Mouse (Mus musculus): ENCODE data around the gene Acp5. TPM values are rescaled to one million over a fixed set of nuclear protein-coding genes. Genes with fewer than 3 reads are reported as not detected.

The Acp5 gene
- polyA plus RNA-seq, 1 experiment from 2014 or later: 16.8 TPM

Small RNA genes within 50 kb of the gene (microRNA-seq; reads per million reads assigned to microRNA genes)
- not detected for gene Mir7084

Other genes starting within 250 kb of the Acp5 start
- gene Rab3d, start 217.5 kb downstream of the Acp5 start, polyA plus RNA-seq (2014; fragmentation: Nextera tagmentation; extraction: Ambion mirVana): 11.1 and 12.7 TPM in 2 replicates
- 3.6 TPM in 2 replicates for gene Ccdc159, start 208.2 kb downstream of the Acp5 start, polyA plus RNA-seq (2014; fragmentation: Nextera tagmentation; extraction: Ambion mirVana)
- 35.1 and 35.4 TPM in 2 replicates for gene Tmem205, start 208.2 kb downstream of the Acp5 start, polyA plus RNA-seq (2014; fragmentation: Nextera tagmentation; extraction: Ambion mirVana)
- 27.7 TPM in 2 replicates for gene Plppr2, start 198.7 kb downstream of the Acp5 start, polyA plus RNA-seq (2014; fragmentation: Nextera tagmentation; extraction: Ambion mirVana)
- gene Swsap1, start 180.0 kb downstream of the Acp5 start, polyA plus RNA-seq (2014; fragmentation: Nextera tagmentation; extraction: Ambion mirVana): 18.9 and 22.5 TPM in 2 replicates
- gene Epor, start 172.2 kb downstream of the Acp5 start, polyA plus RNA-seq (2014; fragmentation: Nextera tagmentation; extraction: Ambion mirVana): 4.1 and 5.9 TPM in 2 replicates
- 2.3 and 3.7 TPM in 2 replicates for gene Rgl3, start 146.3 kb downstream of the Acp5 start, polyA plus RNA-seq (2014; fragmentation: Nextera tagmentation; extraction: Ambion mirVana)
- 2.7 and 3.5 TPM in 2 replicates for gene Ccdc151, start 133.1 kb downstream of the Acp5 start, polyA plus RNA-seq (2014; fragmentation: Nextera tagmentation; extraction: Ambion mirVana)
- 91.4 and 106 TPM in 2 replicates for gene Prkcsh, start 132.9 kb downstream of the Acp5 start, polyA plus RNA-seq (2014; fragmentation: Nextera tagmentation; extraction: Ambion mirVana)
- gene Elavl3, start 83.7 kb downstream of the Acp5 start, polyA plus RNA-seq (2014; fragmentation: Nextera tagmentation; extraction: Ambion mirVana): 64.6 and 69.1 TPM in 2 replicates
- gene Gm49318, start 64.5 kb downstream of the Acp5 start, polyA plus RNA-seq (2014; fragmentation: Nextera tagmentation; extraction: Ambion mirVana): not detected in 2 replicates
- 8.2 and 9.5 TPM in 2 replicates for gene Zfp653, start 64.3 kb downstream of the Acp5 start, polyA plus RNA-seq (2014; fragmentation: Nextera tagmentation; extraction: Ambion mirVana)
- gene Ecsit, start 50.3 kb downstream of the Acp5 start, polyA plus RNA-seq (2014; fragmentation: Nextera tagmentation; extraction: Ambion mirVana): 40.1 and 40.4 TPM in 2 replicates
- gene Cnn1, start 36.5 kb downstream of the Acp5 start, polyA plus RNA-seq (2014; fragmentation: Nextera tagmentation; extraction: Ambion mirVana): 1.0 and 2.6 TPM in 2 replicates
- 217 and 221 TPM in 2 replicates for gene Elof1, start 18.5 kb downstream of the Acp5 start, polyA plus RNA-seq (2014; fragmentation: Nextera tagmentation; extraction: Ambion mirVana)
- 59.6 and 59.7 TPM in 2 replicates for gene Pigyl, start 21.1 kb upstream of the Acp5 start, polyA plus RNA-seq (2014; fragmentation: Nextera tagmentation; extraction: Ambion mirVana)
- 0.15 and 0.24 TPM in 2 replicates for gene Zfp872, start 52.4 kb upstream of the Acp5 start, polyA plus RNA-seq (2014; fragmentation: Nextera tagmentation; extraction: Ambion mirVana)
- gene Zfp809, start 90.0 kb upstream of the Acp5 start, polyA plus RNA-seq (2014; fragmentation: Nextera tagmentation; extraction: Ambion mirVana): 11.7 and 12.3 TPM in 2 replicates
- 6.4 and 6.7 TPM in 2 replicates for gene Zfp599, start 124.2 kb upstream of the Acp5 start, polyA plus RNA-seq (2014; fragmentation: Nextera tagmentation; extraction: Ambion mirVana)
- gene Zfp810, start 171.9 kb upstream of the Acp5 start, polyA plus RNA-seq (2014; fragmentation: Nextera tagmentation; extraction: Ambion mirVana): 28.1 and 30.1 TPM in 2 replicates

All from neural tube, embryonic 11.5 days (tissue).